Mouse (Mus musculus) large intestine, adult 2 months (tissue): Measurements from ENCODE around the gene Osbp2. TPM values are rescaled to one million over a fixed set of nuclear protein-coding genes. Genes with fewer than 3 reads are reported as not detected.
"Not testable (repeated sequence)": the region's sequence is repeated elsewhere in the genome, so short reads cannot be mapped to it uniquely, and the experiment has no call there.

ENCODE experiments used
- DNase-seq: peaks from one replicate; pipeline ENCODE4 v3.0.0-alpha.2; 2012; ENCODE audit warnings: low read depth, low spot score
- WGBS: fragments of 180-500 bp; shearing (Covaris S2); methylation state at CpG from one replicate; pipeline ENCODE4 v1.1.7; 2018; 5-methylcytosine and 5-hydroxymethylcytosine counted together
- polyA plus RNA-seq: library from polyadenylated mRNA; depleted of rRNA; stranded (reverse); fragments of >200 nt; gene quantifications from 2 replicates; pipeline ENCODE4 v1.2.3, GENCODE M21; 2012; rRNA removed

Osbp2 gene
- polyA plus RNA-seq, result 0.23 and 0.68 TPM in 2 replicates

- WGBS, result 5% methylated on average over 56 of the region's 58 CpGs
- no peak for DNase-seq
These were observed at the start of gene Osbp2 for GRCm38 (mm10) chr11:3863454-3864112. Gene Osbp2, minus strand, starts transcription at chr11:3863903.

- WGBS, result 11% methylated on average over 16 of the region's 16 CpGs
- DNase-seq, result no peak
These were observed 49.2 kb upstream of the Osbp2 start for GRCm38 (mm10) chr11:3912875-3913271.

GRCm38 (mm10) chr11:3912100-3912874 lies 48.6 kb upstream of the Osbp2 start:
- DNase-seq, result no peak
- 30% methylated on average over 19 of the region's 19 CpGs for WGBS

- not testable (repeated sequence) for DNase-seq
- 75% methylated on average over 6 of the region's 6 CpGs for WGBS
These were observed 47.7 kb upstream of the Osbp2 start for GRCm38 (mm10) chr11:3911440-3911839.

GRCm38 (mm10) chr11:3910513-3911310 lies 47.0 kb upstream of the Osbp2 start:
- WGBS, result 34% methylated on average over 5 of the region's 5 CpGs
- DNase-seq, result no peak

- WGBS, result 84% methylated on average over 4 of the region's 4 CpGs
- no peak for DNase-seq
These were observed 45.5 kb upstream of the Osbp2 start for GRCm38 (mm10) chr11:3909236-3909635.

GRCm38 (mm10) chr11:3905446-3905845 lies 41.7 kb upstream of the Osbp2 start:
- no peak for DNase-seq
- WGBS, result 71% methylated on average over 1 of the region's 1 CpGs

GRCm38 (mm10) chr11:3904673-3905072 lies 41.0 kb upstream of the Osbp2 start:
- 68% methylated on average over 6 of the region's 6 CpGs for WGBS
- no peak for DNase-seq

GRCm38 (mm10) chr11:3903046-3903445 lies 39.3 kb upstream of the Osbp2 start:
- 23% methylated on average over 5 of the region's 5 CpGs for WGBS
- no peak for DNase-seq

- no peak for DNase-seq
- WGBS, result 39% methylated on average over 3 of the region's 3 CpGs
These were observed 38.8 kb upstream of the Osbp2 start for GRCm38 (mm10) chr11:3902516-3902915.

GRCm38 (mm10) chr11:3900296-3900695 lies 36.6 kb upstream of the Osbp2 start:
- 49% methylated on average over 6 of the region's 6 CpGs for WGBS
- no peak for DNase-seq

- WGBS, result 37% methylated on average over 1 of the region's 1 CpGs
- DNase-seq, result no peak
These were observed 32.2 kb upstream of the Osbp2 start for GRCm38 (mm10) chr11:3895933-3896332.

GRCm38 (mm10) chr11:3895458-3895857 lies 31.8 kb upstream of the Osbp2 start:
- 1% methylated on average over 10 of the region's 10 CpGs for WGBS

GRCm38 (mm10) chr11:3894406-3895281 lies 30.9 kb upstream of the Osbp2 start, which contains the start of the genes 4921536K21Rik and Dusp18:
Gene 4921536K21Rik, minus strand, starts transcription at chr11:3895098.
Gene Dusp18, plus strand, starts transcription at chr11:3895240.
- DNase-seq, result peak; percentile 89
- 4% methylated on average over 46 of the region's 46 CpGs for WGBS

More at GRCm38 (mm10) chr11:3895458-3895857, 31.8 kb upstream of the Osbp2 start:
- DNase-seq, result no peak

- no peak for DNase-seq
- 52% methylated on average over 6 of the region's 6 CpGs for WGBS
These were observed 30.3 kb upstream of the Osbp2 start for GRCm38 (mm10) chr11:3893970-3894369.

- 26% methylated on average over 5 of the region's 5 CpGs for WGBS
- no peak for DNase-seq
These were observed 23.6 kb upstream of the Osbp2 start for GRCm38 (mm10) chr11:3887331-3887730.

GRCm38 (mm10) chr11:3883711-3884110 lies 20.0 kb upstream of the Osbp2 start:
- 91% methylated on average over 3 of the region's 3 CpGs for WGBS
- DNase-seq, result no peak

GRCm38 (mm10) chr11:3879836-3880235 lies 16.1 kb upstream of the Osbp2 start:
- DNase-seq, result no peak
- 46% methylated on average over 2 of the region's 2 CpGs for WGBS

GRCm38 (mm10) chr11:3878660-3879059 lies 15.0 kb upstream of the Osbp2 start:
- no peak for DNase-seq
- 49% methylated on average over 7 of the region's 7 CpGs for WGBS
